Mouse (Mus musculus) naive thymus-derived CD4-positive, alpha-beta T cell, adult 2 months (primary cell): ENCODE measurements around the gene Pogk.

Source experiments
- DNase-seq: peaks from one replicate; pipeline ENCODE4 v3.0.0-alpha.2; 2011; ENCODE audit warnings: low read depth

Pogk gene

GRCm38 (mm10) chr1:166379013-166379629, 30.5 kb downstream of the Pogk start, which contains the start of gene Tada1:
Gene Tada1 (plus strand): TSS chr1:166379097.
- DNase-seq, result peak; percentile 96

DNA sequence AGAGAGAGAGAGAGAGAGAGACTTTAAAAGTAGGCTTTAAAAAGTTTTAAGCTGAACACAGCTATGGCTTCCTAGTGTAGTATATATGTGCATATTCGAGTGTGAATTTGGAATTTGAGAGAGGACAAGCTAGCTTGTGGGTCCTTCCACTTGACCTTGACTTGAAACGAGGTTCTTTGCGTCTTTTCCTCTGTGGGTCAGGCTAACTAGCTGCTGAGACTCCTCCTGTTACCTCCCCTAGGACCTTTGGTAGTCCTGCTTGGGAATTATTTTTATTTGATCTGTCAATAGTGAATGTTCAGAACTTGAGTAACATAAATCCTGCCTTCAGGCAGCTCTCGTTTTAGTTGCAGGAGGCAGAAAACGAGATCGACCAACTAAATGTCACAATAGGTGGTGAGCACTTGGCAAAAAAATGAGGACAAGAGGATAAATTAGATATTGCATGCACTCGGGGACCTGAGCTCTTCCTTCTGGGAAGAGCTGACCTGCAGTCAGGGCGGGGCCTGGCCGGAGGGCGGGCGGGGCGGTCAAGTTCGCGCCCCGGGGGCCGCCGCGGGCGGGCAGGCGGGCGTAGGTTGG, 31.1 kb downstream of the Pogk start:
- DNase-seq, result no peak

- no peak for DNase-seq
These were observed 32.5 kb downstream of the Pogk start for GRCm38 (mm10) chr1:166377171-166377570.

GRCm38 (mm10) chr1:166363122-166363521, 46.5 kb downstream of the Pogk start:
- DNase-seq, result no peak

- no peak for DNase-seq
These were observed 47.0 kb downstream of the Pogk start for GRCm38 (mm10) chr1:166362659-166363058.

DNA sequence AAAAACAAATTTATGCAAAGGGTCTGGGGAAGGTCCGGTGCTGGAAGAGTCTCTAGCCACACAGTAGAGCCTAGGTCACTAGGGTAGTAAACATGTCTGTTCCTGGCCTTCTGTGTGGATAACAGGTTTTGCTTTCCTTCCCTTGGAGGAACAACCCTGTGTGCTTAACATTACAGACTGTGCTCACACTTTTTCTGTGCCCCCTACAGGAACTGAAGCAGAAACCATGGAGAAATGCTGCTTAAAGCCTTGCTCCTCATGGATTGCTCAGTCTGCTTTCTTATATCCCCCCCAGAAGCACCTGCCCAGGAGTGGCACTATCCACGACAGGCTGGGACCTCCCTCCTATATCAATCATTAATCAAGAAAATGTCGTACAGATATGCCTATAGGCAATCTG, 47.8 kb downstream of the Pogk start:
- no peak for DNase-seq

GRCm38 (mm10) chr1:166360896-166361295, 48.8 kb downstream of the Pogk start:
- DNase-seq, result no peak

- peak; percentile 80 for DNase-seq
These were observed 49.4 kb downstream of the Pogk start for GRCm38 (mm10) chr1:166360157-166360855.

DNA sequence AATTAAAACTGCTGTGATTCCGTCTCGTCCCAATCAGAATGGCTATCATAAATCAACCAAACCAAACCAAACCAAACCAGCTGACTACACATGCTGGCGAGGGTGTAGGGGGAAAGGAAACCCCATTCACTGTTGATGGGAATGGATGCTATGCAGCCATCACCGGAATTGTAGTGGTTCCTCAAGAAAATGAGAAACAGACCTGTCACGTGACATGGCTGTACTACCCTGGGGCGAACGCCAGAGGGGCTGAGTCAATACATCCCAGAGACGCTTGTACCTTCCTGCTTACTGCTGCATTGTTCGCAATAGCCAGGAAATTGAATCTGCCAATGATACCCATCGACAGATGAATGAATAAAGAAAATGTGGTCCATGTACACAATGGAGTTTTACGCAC, 59.9 kb downstream of the Pogk start:
- DNase-seq, result no peak

GRCm38 (mm10) chr1:166349341-166349740, 60.3 kb downstream of the Pogk start:
- no peak for DNase-seq

GRCm38 (mm10) chr1:166346906-166347305, 62.8 kb downstream of the Pogk start:
- DNase-seq, result no peak

DNA sequence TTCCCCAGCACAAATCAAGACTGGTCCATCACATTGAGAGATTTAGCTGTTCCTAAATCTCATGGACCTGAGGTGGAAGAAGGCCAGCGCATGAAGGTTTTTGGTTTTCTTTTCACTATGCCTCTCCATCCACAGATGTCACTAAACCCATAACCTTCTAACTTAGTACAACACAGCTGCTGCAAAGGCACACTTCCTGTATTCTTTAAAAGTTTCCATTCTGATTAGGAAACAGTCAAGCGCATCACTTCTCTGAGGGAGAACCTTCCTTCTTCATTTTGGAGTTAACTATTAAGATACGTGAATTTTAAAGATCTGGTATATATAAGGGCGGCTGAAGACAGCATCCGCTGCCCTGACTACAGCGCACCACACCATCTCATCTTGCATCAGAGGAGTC, 64.1 kb downstream of the Pogk start:
- no peak for DNase-seq

DNA sequence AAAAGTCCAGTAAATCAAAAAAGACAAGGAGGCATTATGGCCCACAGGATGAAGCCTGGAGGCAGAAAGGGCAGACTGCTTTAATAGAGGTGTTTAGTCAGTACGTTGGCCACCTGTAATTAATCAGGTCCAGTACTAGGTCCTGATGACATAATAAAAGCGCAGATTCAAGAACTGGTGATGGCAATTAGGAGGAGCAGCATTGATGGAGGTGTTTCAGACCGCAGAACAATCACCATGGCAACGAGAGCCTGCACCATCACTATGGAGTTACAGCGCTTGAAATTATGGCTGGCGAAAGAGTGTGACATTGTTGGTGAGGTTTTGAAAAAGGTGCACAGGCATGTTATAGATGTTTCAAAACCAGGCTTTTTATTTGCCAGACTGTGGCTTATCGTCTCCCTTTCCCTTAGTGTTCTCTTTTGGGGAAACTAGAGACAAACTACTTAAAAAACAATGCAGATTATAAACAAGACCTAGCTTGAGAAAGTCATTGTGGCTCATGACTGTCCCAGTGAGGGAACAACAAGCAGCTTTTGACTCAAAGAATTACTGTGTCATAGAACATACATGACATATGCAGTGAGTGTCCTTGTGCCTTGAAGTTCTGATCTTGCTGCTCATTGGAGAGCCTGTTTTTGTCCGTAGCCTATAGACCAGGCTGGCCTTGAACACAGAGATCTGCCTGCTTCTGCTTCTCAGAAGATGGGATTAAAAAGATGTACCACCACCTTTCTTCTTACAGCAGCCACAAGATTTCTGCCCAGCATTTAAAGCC, 65.2 kb downstream of the Pogk start:
- DNase-seq, result no peak

DNA sequence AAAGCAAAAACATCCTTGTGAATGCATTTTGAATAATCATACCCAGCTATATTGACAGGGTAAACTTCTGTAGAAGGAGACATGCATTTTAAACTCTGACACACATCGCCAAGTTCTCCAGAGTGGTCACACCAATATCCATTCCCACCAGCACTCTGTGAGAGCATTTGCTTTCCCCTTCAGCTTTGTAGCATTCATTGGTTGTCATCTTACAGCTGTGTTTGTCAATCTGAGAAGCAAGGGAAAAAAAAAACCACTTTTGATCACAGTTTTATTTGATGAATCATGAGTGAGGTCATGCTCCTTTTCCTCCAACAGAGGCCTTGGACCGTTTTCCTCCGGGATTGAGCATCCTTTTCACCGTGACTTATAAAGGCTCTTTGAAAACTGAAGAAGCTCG, 66.1 kb downstream of the Pogk start:
- no peak for DNase-seq

GRCm38 (mm10) chr1:166342539-166342938, 67.1 kb downstream of the Pogk start:
- no peak for DNase-seq

DNA sequence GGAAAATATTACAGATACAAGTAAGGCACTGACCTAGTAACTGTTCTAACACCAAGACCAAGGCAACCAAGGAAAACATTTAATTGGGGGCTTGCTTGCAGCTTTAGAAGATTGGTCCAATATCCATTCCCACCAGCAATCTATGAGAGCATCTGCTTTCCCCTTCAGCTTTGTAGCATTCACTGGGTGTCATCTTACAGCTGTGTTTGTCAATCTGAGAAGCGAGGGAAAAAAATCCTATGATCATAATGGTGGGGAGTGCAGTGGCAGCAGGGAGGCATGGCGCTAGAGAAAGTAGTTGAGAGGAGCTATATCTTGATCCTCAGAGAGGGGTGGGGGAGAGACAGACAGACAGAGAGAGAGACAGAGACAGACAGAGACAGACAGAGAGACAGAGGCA, 67.6 kb downstream of the Pogk start:
- DNase-seq, result no peak

DNA sequence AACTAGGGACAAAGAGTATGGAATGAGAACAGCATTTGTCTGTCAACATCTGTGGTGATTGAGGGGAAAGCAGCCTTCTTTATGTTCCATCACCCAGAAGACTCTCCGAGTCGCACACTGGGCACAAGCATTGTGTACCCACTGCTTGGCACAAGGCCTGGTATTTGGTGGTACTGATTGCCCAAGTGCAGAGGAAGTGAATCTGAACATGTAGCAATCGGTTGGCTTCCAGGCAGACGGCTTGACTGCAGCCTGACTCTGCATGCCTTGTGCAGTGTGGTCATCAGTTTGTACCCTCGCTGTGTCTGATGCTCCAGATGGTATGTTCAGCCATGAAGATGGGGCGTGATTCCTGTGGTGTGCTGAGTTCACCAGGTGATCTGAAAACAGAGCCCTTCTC, 70.6 kb downstream of the Pogk start:
- no peak for DNase-seq
